Mouse (Mus musculus) C2C12 (cell line): ENCODE data around the gene Vmn2r116.
"Not testable (repeated sequence)": the region's sequence is repeated elsewhere in the genome, so short reads cannot be mapped to it uniquely, and the experiment has no call there.

Experiments
- CEBPB ChIP-seq: IDR thresholded peaks from one replicate; pipeline ENCODE4 v1.6.1; 2011; ENCODE audit warnings: low read depth, mild to moderate bottlenecking, control low read depth, moderate library complexity
- CTCF ChIP-seq: IDR thresholded peaks from one replicate; pipeline ENCODE4 v1.5.1; 2011; ENCODE audit not compliant: control insufficient read depth, insufficient read depth, insufficient read length
- FOSL1 ChIP-seq: IDR thresholded peaks from one replicate; pipeline ENCODE4 v1.8.0; 2011; ENCODE audit warnings: mild to moderate bottlenecking, low read length; ENCODE audit not compliant: poor library complexity, insufficient read depth, severe bottlenecking
- MAX ChIP-seq: IDR thresholded peaks from one replicate; pipeline ENCODE4 v1.6.1; 2011; ENCODE audit warnings: mild to moderate bottlenecking, control low read depth
- MYOD1 ChIP-seq: IDR thresholded peaks from one replicate; pipeline ENCODE4 v1.6.1; 2011; ENCODE audit warnings: low read depth; ENCODE audit not compliant: control insufficient read depth, insufficient read length
- MYOG ChIP-seq: IDR thresholded peaks from one replicate; pipeline ENCODE4 v1.6.1; 2011; ENCODE audit not compliant: control insufficient read depth, insufficient read length; ENCODE audit errors: extremely low read depth
- USF1 ChIP-seq: IDR thresholded peaks from one replicate; pipeline ENCODE4 v1.6.1; 2011; ENCODE audit warnings: low read depth, mild to moderate bottlenecking, control low read depth, moderate library complexity

DNA sequence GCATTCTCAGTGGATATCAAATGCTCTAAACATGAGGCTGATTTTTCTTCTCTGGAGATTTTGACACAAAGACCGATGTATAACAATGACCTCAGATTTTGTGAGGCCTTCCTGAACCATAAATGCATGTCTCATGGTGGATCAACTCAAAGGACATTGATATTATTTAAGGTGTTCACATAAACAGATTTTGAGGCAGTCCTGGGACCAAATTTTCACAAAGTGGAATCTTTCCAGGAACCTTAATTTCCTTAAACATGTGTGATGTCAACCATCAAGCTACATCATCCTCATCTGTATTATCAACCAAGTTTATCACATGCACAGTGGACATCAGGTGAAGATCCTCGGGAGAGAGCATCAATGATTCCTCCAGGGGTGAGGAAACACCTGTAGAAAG is 41.0 kb upstream of the Vmn2r116 start, which contains the start of gene Vmn2r115:
- not testable (repeated sequence) for TF ChIP-seq CTCF, MYOG, USF1, CEBPB, MAX, MYOD1, FOSL1
